Mouse (Mus musculus): ENCODE measurements around the gene Txn1. TPM values are rescaled to one million over a fixed set of nuclear protein-coding genes. Genes with fewer than 3 reads are reported as not detected.

Txn1 gene
- polyA plus RNA-seq, 1 experiment from 2014 or later = 347 TPM

GRCm38 (mm10) chr4:57937292-57937691 is 18.9 kb downstream of the Txn1 start:
- no peak overlapping the region for H3K4me3 ChIP-seq
- 0 out of 2 replicates have a peak, but pooled peaks cover 2% of the 10 kb centered on the region for H3K36me3 ChIP-seq
- ATAC-seq (ENCODE audit: low FRiP score, low read depth) = no peak
- no peaks in the 10 kb centered on the region for H3K4me1 ChIP-seq
- no peak overlapping the region for H3K27ac ChIP-seq (replicated peaks)
- H3K4me2 ChIP-seq (replicated peaks) = no peak overlapping the region
- WGBS = 85% methylated on average over 6 of the region's 6 CpGs
- no peaks in the 10 kb centered on the region for H3K9me3 ChIP-seq
- H3K9ac ChIP-seq (replicated peaks) = no peak overlapping the region
- H3K27me3 ChIP-seq = no peaks in the 10 kb centered on the region

GRCm38 (mm10) chr4:57934181-57934580 is 22.0 kb downstream of the Txn1 start:
- Histone ChIP-seq H3K4me1 (no peaks in the 10 kb centered on the region), H3K27me3 (no peaks in the 10 kb centered on the region), H3K9ac (replicated peaks) (no peak overlapping the region), H3K4me3 (no peak overlapping the region), H3K36me3 (no peaks in the 10 kb centered on the region), H3K4me2 (replicated peaks) (no peak overlapping the region), H3K9me3 (no peaks in the 10 kb centered on the region), H3K27ac (replicated peaks) (no peak overlapping the region)
- 76% methylated on average over 5 of the region's 5 CpGs for WGBS
- ATAC-seq (ENCODE audit: low FRiP score, low read depth) = no peak

GRCm38 (mm10) chr4:57930559-57931170 is 25.5 kb downstream of the Txn1 start:
- H3K9ac ChIP-seq (replicated peaks) = no peak overlapping the region
- H3K4me1 ChIP-seq = no peaks in the 10 kb centered on the region
- H3K36me3 ChIP-seq = no peaks in the 10 kb centered on the region
- H3K27ac ChIP-seq (replicated peaks) = no peak overlapping the region
- no peaks in the 10 kb centered on the region for H3K9me3 ChIP-seq
- ATAC-seq (ENCODE audit: low FRiP score, low read depth) = no peak
- no peak overlapping the region for H3K4me2 ChIP-seq (replicated peaks)
- H3K27me3 ChIP-seq = no peaks in the 10 kb centered on the region
- H3K4me3 ChIP-seq = no peak overlapping the region
- WGBS = 80% methylated on average over 5 of the region's 5 CpGs

- Histone ChIP-seq H3K27ac (replicated peaks) (no peak overlapping the region), H3K4me1 (peaks cover 2% of the 10 kb centered on the region; the same call in 1 of the 2 replicates)
- 0 out of 2 replicates have a peak, but pooled peaks have one; percentile 30 for ATAC-seq (ENCODE audit: low FRiP score, low read depth)
Measured at GRCm38 (mm10) chr4:57927464-57928205, 28.6 kb downstream of the Txn1 start.

GRCm38 (mm10) chr4:57924556-57925071 is 31.6 kb downstream of the Txn1 start:
- Histone ChIP-seq H3K4me2 (replicated peaks) (no peak overlapping the region), H3K9me3 (no peaks in the 10 kb centered on the region), H3K4me3 (no peak overlapping the region), H3K36me3 (no peaks in the 10 kb centered on the region), H3K27me3 (no peaks in the 10 kb centered on the region), H3K9ac (replicated peaks) (no peak overlapping the region), H3K4me1 (peaks cover 13% of the 10 kb centered on the region), H3K27ac (replicated peaks) (no peak overlapping the region)
- no peak for ATAC-seq (ENCODE audit: low FRiP score, low read depth)
- WGBS = 83% methylated on average over 6 of the region's 6 CpGs

More at GRCm38 (mm10) chr4:57927464-57928205, 28.6 kb downstream of the Txn1 start:
- H3K4me3 ChIP-seq = no peak overlapping the region
- no peaks in the 10 kb centered on the region for H3K9me3 ChIP-seq
- WGBS = 25% methylated on average over 3 of the region's 3 CpGs
- no peak overlapping the region for H3K9ac ChIP-seq (replicated peaks)
- no peaks in the 10 kb centered on the region for H3K27me3 ChIP-seq
- H3K36me3 ChIP-seq = no peaks in the 10 kb centered on the region
- H3K4me2 ChIP-seq (replicated peaks) = no peak overlapping the region

DNA sequence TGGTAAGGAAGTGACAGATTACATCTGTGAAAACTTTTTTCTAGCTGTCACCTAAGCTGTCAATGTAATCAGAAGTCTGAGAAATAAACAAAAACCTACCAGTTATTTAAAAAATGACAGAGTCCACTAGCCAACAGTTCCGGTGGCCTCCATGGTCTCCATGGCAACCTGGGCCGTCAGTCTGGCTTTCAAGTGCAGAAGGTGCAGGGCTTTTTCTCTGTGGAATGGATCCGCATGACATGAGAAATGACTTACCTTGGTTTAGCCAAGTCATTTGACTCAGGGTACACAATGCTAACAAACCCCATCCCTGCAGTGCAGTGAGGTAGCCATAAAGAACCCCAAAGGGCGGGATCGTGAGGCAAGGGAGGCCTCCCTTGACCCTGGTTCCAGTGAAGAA is 34.0 kb downstream of the Txn1 start:
- ATAC-seq (ENCODE audit: low FRiP score, low read depth) = no peak
- WGBS = 41% methylated on average over 5 of the region's 5 CpGs

GRCm38 (mm10) chr4:57920522-57920921 is 35.7 kb downstream of the Txn1 start:
- H3K9me3 ChIP-seq = no peaks in the 10 kb centered on the region
- peaks cover 12% of the 10 kb centered on the region for H3K27me3 ChIP-seq
- no peak overlapping the region for H3K9ac ChIP-seq (replicated peaks)
- no peak for ATAC-seq (ENCODE audit: low FRiP score, low read depth)
- H3K4me3 ChIP-seq = no peak overlapping the region
- no peak overlapping the region for H3K27ac ChIP-seq (replicated peaks)
- no peak overlapping the region for H3K4me2 ChIP-seq (replicated peaks)
- no peaks in the 10 kb centered on the region for H3K36me3 ChIP-seq
- 65% methylated on average over 1 of the region's 1 CpGs for WGBS
- H3K4me1 ChIP-seq = peaks cover 17% of the 10 kb centered on the region

More for the DNA sequence above, 34.0 kb downstream of the Txn1 start:
- Histone ChIP-seq H3K36me3 (no peaks in the 10 kb centered on the region), H3K4me3 (no peak overlapping the region), H3K9ac (replicated peaks) (no peak overlapping the region), H3K9me3 (no peaks in the 10 kb centered on the region), H3K4me1 (peaks cover 17% of the 10 kb centered on the region), H3K4me2 (replicated peaks) (no peak overlapping the region), H3K27ac (replicated peaks) (no peak overlapping the region), H3K27me3 (no peaks in the 10 kb centered on the region)

- Histone ChIP-seq H3K27me3 (peaks cover 17% of the 10 kb centered on the region), H3K27ac (replicated peaks) (no peak overlapping the region), H3K4me3 (no peak overlapping the region), H3K4me2 (replicated peaks) (no peak overlapping the region), H3K9ac (replicated peaks) (no peak overlapping the region), H3K4me1 (peaks cover 17% of the 10 kb centered on the region), H3K36me3 (no peaks in the 10 kb centered on the region), H3K9me3 (no peaks in the 10 kb centered on the region)
- WGBS = 16% methylated on average over 8 of the region's 8 CpGs
- 0 out of 2 replicates have a peak, but pooled peaks have one; percentile 27 for ATAC-seq (ENCODE audit: low FRiP score, low read depth)
Measured at GRCm38 (mm10) chr4:57919494-57920423, 36.5 kb downstream of the Txn1 start.

GRCm38 (mm10) chr4:57916711-57917110 is 39.5 kb downstream of the Txn1 start:
- no peak for ATAC-seq (ENCODE audit: low FRiP score, low read depth)
- H3K9ac ChIP-seq (replicated peaks) = no peak overlapping the region
- H3K4me3 ChIP-seq = no peak overlapping the region
- H3K27me3 ChIP-seq = peaks cover 17% of the 10 kb centered on the region
- no peaks in the 10 kb centered on the region for H3K9me3 ChIP-seq
- 84% methylated on average over 4 of the region's 4 CpGs for WGBS
- H3K4me1 ChIP-seq = peaks cover 10% of the 10 kb centered on the region
- H3K4me2 ChIP-seq (replicated peaks) = no peak overlapping the region
- no peaks in the 10 kb centered on the region for H3K36me3 ChIP-seq
- no peak overlapping the region for H3K27ac ChIP-seq (replicated peaks)

GRCm38 (mm10) chr4:57916201-57916661 is 40.0 kb downstream of the Txn1 start, which contains the start of gene D630039A03Rik:
Gene D630039A03Rik (minus strand): TSS chr4:57916297.
- H3K4me2 ChIP-seq (replicated peaks) = no peak within 1 kb of the TSS; the same call in 1 of the 2 replicates
- peaks cover 10% of the 10 kb centered on the region for H3K4me1 ChIP-seq
- H3K27ac ChIP-seq (replicated peaks) = no peak within 1 kb of the TSS
- no peak within 1 kb of the TSS for H3K4me3 ChIP-seq
- no peak for ATAC-seq (ENCODE audit: low FRiP score, low read depth)
- peaks cover 17% of the 10 kb centered on the region for H3K27me3 ChIP-seq
- no peak within 1 kb of the TSS for H3K9ac ChIP-seq (replicated peaks)
- H3K36me3 ChIP-seq = no peaks in the 10 kb centered on the region
- H3K9me3 ChIP-seq = no peaks in the 10 kb centered on the region
- WGBS = 46% methylated on average over 9 of the region's 9 CpGs

GRCm38 (mm10) chr4:57915216-57915965 is 40.8 kb downstream of the Txn1 start:
- Histone ChIP-seq H3K36me3 (no peaks in the 10 kb centered on the region), H3K9me3 (no peaks in the 10 kb centered on the region), H3K27me3 (peaks cover 17% of the 10 kb centered on the region), H3K9ac (replicated peaks) (no peak overlapping the region), H3K4me1 (peaks cover 10% of the 10 kb centered on the region), H3K27ac (replicated peaks) (no peak overlapping the region), H3K4me2 (replicated peaks) (no peak overlapping the region; the same call in 1 of the 2 replicates), H3K4me3 (no peak overlapping the region)
- no peak for ATAC-seq (ENCODE audit: low FRiP score, low read depth)
- WGBS = 42% methylated on average over 17 of the region's 17 CpGs

Measured in midbrain, embryonic 12.5 days (tissue).